Mouse (Mus musculus): ENCODE results near the gene D130043K22Rik.

DNA sequence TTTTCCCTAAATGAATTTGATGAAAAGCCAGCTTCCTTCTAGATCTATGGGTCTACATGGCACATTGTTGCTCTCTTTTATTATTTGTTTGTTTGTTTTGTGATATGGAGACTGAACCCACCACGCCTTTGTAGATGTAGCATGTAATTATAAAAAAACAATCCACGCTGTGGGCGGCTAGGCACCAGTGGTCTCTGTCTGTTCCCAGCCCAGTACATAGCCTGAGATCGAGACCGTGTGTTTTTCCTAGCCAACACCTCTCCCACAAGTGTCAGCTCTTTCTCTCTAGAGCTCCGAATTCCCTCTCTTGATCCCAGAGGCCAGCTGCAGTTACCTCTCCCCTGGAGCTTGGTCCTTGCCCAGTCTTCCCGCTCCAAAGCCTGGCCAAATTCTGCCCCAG, 23.3 kb downstream of the D130043K22Rik start:
- TF ChIP-seq CTCF (IDR thresholded peaks at IDR 0.05; ENCODE audit: control insufficient read depth, insufficient read depth, insufficient replicate concordance, low read depth, low read length) (no peak), POLR2A (IDR thresholded peaks at IDR 0.05; ENCODE audit: control insufficient read depth, low read depth, low read length) (no peak)

All from testis, adult 2 months (tissue).